Mouse (Mus musculus) gastrocnemius, postnatal 10 days (tissue): ENCODE measurements around the gene Mdfi. TPM values are rescaled to one million over a fixed set of nuclear protein-coding genes. Genes with fewer than 3 reads are reported as not detected.
"Not testable (repeated sequence)": the region's sequence is repeated elsewhere in the genome, so short reads cannot be mapped to it uniquely, and the experiment has no call there.

Experiments used
- DNase-seq: peaks from one replicate; pipeline ENCODE4 v3.0.0; 2021; ENCODE audit warnings: mixed read lengths
- long read RNA-seq, 2 experiments: library from polyadenylated mRNA; stranded (forward); transcript quantifications; one replicate each; pipeline ENCODE4 v2.0.0; 2021
- total RNA-seq, 2 experiments: library from RNA; stranded (reverse); gene quantifications; 2 replicates each; pipeline ENCODE4 v1.2.3; 2021

The Mdfi gene
- total RNA-seq: 10 to 100 TPM in 1 of 2 experiments, 1 to 10 TPM in 1; 7.2 to 10.0 TPM
- long read RNA-seq, experiment 1: 0 reads
- long read RNA-seq, experiment 2: 0 reads

GRCm38 (mm10) chr17:47834482-47834767 lies at the start of gene Mdfi:
Mdfi (minus strand) TSS chr17:47834691.
- no peak for DNase-seq

GRCm38 (mm10) chr17:47883099-47883498 lies 48.6 kb upstream of the Mdfi start:
- no peak for DNase-seq

DNA sequence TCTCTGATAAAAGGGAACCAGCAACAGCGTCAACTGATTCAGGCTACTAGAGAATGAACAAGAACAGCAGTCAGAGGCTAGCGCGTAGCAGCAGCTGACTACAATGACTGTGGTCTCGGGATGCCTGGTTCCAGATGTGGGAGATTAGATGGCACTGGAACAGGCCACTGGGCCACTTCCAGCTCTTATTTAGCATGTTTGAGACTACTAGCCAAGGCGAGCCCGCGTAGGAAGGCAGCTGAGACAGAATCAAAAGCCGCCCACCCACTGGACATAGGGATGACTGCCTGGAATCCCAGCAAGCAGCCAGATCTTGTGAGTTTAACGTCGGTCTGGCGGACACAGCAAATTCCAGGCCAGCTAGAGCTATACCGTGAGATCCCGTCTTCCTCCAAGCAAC lies 46.8 kb upstream of the Mdfi start:
- no peak for DNase-seq

DNA sequence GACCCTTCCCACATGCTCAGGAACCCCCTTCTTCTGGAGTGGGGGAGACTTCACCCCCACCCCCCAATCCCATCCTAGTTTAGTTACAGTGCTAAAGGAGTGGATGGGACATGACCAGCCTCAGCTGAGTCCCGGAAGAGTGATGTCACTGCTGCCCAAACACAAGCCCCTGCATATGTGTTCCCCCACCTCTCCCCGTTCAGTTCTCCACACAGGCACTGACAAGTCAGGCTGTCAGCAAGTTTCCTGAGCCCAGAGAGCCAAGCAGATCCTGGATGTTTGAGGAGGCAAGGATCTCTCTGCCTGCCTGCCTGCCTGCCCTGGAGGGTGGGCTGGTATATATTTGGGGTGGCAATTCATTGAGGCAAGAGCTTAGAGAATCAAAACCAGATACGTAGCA lies 44.7 kb upstream of the Mdfi start:
- no peak for DNase-seq

DNA sequence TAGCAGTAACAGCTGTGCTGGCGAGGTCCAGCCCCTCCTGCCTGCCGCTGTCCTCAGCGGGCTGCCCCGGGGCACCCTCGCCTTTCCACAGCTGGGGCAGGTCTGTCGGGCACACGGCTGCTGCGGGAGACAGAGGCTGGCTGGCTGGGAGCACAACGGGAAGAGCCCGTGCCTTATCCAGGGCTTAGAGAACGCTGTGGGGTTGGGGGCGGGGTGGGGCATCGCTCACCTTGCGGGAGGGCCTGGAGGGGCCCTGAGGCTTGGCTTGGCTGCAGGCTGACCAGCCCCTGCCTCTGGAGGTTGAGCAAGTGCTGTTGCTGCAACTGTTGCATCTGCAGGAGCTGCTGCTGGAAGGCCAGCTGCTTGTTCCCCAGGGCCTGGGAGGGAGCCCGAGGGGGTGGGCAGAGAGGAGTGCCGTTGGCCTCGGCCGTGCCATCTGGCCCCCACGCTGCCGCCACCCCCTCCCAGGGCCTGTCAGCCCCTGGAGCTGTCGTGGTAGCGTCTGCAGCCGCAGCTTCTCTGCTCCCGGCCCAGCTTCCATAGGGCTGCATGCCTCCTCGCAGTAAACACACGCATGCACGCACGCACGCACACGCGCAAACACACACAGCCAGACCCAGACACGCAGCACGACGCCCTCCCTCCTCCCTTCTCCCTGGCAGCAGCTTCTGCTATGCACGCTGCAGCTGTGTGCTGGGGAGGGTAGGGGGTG lies 44.0 kb upstream of the Mdfi start:
- DNase-seq: peak; percentile 47

DNA sequence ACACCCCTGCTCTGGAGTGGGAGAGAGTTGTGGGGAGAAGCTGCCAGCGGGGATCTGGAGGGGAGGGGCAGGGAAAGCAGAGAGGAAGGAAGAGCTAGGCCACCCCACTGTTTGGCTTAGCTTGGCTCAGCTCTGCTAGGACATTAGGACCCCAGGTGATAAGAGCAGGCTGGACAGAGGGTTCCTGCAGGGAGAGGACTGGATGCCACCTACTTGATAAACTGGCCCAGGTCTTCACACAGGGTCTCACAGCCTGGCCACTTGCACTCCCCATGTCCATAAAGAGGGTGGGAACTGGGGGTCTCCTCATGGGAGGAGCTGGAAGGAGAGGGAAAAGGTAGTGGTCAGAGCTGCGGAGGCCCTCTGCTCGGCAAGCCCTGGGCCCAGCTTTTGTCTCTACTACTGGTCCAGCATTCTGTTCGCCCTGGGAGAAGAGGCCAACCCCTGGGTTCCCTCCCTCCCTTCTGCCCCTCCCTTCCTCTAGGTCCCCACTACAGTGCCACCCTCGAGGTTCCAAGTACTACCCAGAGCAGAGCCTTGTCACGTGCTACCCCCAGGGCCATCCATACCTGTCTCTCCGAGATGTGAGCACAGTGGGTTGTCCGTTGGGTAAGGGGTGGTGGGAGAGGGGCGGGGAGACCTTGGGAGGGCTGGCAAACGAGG lies 43.4 kb upstream of the Mdfi start:
- DNase-seq: no peak

GRCm38 (mm10) chr17:47876776-47877714 lies 42.6 kb upstream of the Mdfi start:
- no peak for DNase-seq

DNA sequence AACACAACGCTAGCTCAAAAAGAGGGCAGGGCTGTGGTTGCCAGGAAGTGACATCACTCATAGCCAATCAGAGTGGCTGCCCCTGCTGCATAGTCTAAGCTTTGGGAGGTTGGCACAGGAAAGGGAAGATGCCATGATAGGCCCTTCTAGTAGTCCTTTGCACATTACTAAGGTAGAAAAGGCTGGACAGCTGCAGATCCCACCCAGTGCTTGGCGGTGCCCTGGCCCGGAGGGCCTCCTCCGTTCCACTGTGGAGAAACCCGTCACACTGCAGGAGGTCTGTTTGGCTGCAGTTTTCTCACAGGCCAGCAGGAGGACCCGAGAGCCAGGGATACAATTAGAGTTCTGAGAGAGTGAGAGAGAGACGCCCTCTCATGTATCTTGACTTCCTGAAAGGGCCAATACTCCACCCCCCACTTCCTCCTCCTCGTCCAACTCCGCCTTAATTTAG lies 38.9 kb upstream of the Mdfi start:
- peak; percentile 78 for DNase-seq

DNA sequence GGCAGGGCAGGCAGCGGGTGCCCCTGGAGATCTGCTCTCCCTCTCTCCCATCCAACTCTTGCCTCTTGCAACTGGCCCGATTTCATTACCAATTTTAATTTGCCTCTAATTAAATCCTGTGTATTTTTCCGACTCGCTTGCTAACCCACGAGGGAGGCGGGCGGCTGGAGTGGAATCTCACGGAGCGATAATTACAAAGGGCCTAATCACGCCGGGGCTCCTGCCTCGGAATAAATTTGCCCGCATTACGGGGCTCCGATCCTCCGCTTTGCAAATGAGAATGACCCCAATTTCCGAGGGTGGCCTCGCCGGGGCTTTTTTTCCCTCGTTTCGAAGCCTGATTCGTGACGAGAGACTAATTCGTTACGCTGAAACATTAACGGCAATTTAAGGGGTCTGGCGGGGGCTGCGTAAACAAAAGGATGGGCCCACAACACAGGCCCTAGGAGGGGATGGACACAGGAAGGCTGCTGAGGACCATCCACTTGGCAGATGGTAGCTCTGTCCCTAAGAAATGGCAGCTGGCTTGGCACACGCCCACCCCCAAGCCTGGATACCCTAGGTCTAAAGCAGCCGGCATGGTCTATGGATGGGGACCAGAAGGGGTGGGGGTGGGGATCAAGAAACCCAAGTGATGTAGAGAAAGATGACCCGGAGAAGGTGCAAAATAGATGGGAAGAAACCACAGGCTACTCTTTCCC lies 38.0 kb upstream of the Mdfi start:
- DNase-seq: no peak

DNA sequence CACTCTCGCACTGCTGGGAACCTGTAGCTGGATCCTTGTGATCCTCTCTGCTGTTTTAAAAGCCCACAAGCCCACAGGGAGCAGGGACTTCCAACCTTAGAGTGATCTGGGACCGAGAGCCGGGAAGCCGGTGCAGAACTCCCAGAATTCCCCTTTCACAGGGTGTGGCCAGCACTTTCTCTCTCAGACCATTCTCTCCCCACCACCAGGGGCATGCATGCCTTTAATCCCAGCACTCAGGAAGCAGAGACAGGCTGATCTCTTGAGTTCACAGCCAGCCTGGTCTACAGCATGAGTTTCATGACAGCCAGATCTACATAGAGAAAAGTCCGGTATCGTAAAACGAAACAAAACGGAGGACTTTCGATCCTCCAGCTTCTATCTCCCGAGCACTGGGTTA lies 35.4 kb upstream of the Mdfi start:
- DNase-seq: no peak

DNA sequence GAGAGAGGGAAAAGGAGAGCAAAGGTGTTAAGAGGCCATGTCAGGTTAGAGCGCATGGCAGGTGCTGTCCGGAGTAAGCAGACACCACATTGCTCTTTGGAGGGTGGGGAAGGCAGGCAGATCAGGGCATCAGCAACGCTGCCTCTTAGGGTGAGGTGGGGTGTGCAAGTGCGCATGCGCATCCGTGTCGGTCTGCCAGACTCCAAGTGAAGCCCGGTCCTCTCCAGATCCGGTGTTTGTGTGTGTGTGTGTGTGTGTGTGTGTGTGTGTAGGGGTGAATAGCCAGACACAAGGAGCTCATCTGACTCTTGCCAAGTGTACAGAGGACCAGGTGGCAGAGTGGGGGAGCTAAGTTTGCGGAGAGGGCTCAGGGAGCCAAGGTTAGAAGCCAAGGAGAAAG lies 31.5 kb upstream of the Mdfi start:
- DNase-seq: no peak

DNA sequence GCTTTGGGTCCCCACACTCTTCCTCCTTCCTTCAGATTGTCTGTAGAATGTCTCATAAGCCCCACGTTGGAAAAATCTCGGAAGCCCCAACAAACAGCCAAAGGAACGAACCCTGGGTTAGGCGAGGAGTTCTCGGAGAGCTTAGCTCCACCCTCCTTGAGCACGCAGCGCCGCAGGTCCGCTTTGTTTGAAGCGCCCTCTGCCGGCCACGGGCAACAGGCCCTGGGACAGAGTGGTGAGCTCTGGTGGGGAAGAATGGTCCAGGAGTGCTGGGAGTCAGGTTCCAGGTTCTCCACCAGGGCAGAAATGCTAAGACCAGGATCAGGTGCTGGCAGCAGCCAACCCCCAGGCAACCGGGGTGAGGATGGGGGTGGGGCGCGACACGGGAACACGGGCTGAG lies 30.0 kb upstream of the Mdfi start:
- peak; percentile 95 for DNase-seq

- DNase-seq: no peak
These were observed 28.9 kb upstream of the Mdfi start for GRCm38 (mm10) chr17:47863437-47863836.

DNA sequence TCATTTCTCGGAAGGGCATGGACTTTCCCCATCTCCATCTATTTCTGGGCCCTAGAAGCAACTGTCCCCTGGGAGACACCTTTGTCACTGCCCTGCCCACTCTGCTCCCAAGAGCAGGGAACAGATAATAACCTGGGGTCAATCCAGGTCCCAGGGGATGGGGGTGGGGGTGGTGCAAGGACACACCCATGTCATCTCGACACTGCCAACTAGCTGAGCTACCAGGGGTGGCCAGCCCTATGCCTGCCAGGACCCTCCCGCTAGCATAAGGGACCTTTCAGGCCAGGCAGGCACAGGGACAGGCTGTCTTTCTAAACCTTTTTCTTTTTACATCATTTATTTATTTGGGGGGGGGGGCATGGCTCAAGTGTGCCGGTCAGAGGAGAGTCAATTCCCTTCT lies 28.5 kb upstream of the Mdfi start:
- DNase-seq: no peak

DNA sequence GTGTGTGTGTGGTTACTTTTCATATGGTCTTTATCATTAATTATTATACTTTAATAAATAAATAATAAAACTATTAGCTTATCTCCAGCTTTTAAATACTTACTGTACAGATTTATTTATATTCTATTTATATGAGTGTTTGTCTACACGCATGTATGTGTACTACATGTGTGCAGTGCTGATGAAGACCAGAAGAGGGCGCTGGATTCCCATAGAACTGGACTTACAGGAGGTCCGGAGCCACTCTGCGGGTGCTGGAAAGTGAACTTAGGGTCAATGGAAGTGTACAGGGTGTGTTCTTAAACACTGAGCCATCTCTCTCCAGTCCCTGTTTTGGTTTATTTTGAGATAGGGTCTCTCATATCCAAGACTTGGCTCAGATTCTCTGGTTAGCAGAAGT lies 21.1 kb upstream of the Mdfi start:
- no peak for DNase-seq

- DNase-seq: no peak
These were observed 20.4 kb upstream of the Mdfi start for GRCm38 (mm10) chr17:47854908-47855307.

GRCm38 (mm10) chr17:47853760-47854159 lies 19.3 kb upstream of the Mdfi start:
- no peak for DNase-seq

- no peak for DNase-seq
These were observed 18.8 kb upstream of the Mdfi start for GRCm38 (mm10) chr17:47853336-47853735.

GRCm38 (mm10) chr17:47851798-47852360 lies 17.4 kb upstream of the Mdfi start:
- DNase-seq: not testable (repeated sequence)

DNA sequence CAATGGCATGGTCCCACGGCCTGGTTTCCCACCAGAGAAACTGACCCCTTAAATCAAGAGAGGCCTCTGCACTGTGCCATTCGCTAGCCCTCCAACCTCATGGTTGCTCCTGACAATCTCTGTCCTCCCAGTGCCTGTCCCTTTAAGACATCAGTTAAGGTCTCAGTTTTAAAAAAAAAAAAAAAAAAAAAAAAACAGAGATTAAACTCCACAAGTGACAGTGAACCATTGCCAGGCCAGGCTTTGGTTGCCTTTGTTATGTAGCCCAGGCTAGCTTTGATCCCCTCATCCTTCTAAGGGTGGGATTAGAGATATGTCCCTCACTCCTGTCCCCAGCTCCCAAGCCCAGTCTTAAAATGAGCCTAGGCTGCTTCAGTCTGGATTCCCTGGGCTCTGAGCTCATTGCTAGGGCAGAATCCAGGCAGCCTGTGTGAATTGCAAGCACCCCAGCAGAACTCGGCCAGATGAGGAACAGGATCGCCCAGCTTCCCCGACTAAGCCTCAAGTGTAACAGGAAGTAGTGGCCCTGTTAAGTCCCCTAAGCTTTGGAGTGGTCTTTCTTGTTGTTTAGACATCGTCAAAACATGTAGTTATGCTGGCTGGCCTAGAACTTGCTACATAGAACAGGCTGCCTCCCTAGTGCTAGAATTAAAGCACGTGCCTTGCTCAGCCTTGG lies 16.3 kb upstream of the Mdfi start:
- DNase-seq: no peak

DNA sequence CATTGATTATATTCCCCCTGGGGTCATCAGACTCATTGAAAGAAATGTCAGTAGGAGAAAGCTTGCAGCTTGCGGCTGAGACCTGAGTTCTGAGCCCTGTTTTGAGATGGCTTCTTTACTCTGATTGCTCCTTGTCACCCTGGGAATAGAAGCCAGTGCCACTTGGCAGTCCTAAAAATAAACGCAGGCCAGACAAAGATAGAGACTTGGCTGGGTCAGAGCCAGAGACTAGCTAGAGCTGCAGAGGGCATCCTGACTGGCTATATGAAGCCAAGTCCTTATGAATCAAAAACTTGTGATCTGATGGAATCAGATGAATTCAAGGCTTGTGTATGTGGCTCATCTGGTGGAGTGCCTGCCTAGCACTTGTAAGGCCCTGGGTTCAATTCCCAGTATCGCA lies 15.5 kb upstream of the Mdfi start:
- DNase-seq: no peak
